Mouse (Mus musculus): ENCODE measurements around the gene Gpcpd1. TPM values are rescaled to one million over a fixed set of nuclear protein-coding genes. Genes with fewer than 3 reads are reported as not detected.

Gpcpd1 gene
- 219 TPM for polyA plus RNA-seq (2014; fragmentation: Illumina TruSeq; extraction: RNeasy Lipid Tissue Mini Kit (QIAGEN cat#74804); ENCODE audit: low read depth, low replicate concordance)

GRCm38 (mm10) chr2:132587240-132587779 is at the start of gene Gpcpd1:
Gene Gpcpd1 (minus strand): TSS chr2:132587729.

Other genes with a start within 250 kb of the Gpcpd1 start
- 0.18 TPM for gene Prokr2, start 202.3 kb downstream of the Gpcpd1 start, polyA plus RNA-seq (2014; fragmentation: Illumina TruSeq; extraction: RNeasy Lipid Tissue Mini Kit (QIAGEN cat#74804); ENCODE audit: low read depth, low replicate concordance)
- gene Shld1, start 99.2 kb upstream of the Gpcpd1 start, polyA plus RNA-seq (2014; fragmentation: Illumina TruSeq; extraction: RNeasy Lipid Tissue Mini Kit (QIAGEN cat#74804); ENCODE audit: low read depth, low replicate concordance): 54.5 TPM
- gene Chgb, start 193.5 kb upstream of the Gpcpd1 start, polyA plus RNA-seq (2014; fragmentation: Illumina TruSeq; extraction: RNeasy Lipid Tissue Mini Kit (QIAGEN cat#74804); ENCODE audit: low read depth, low replicate concordance): 0.21 TPM
- gene Trmt6, start 228.3 kb upstream of the Gpcpd1 start, polyA plus RNA-seq (2014; fragmentation: Illumina TruSeq; extraction: RNeasy Lipid Tissue Mini Kit (QIAGEN cat#74804); ENCODE audit: low read depth, low replicate concordance): 9.6 TPM
- gene Mcm8, start 228.4 kb upstream of the Gpcpd1 start, polyA plus RNA-seq (2014; fragmentation: Illumina TruSeq; extraction: RNeasy Lipid Tissue Mini Kit (QIAGEN cat#74804); ENCODE audit: low read depth, low replicate concordance): 3.6 TPM